Mouse (Mus musculus) liver, embryonic 14.5 days (tissue): ENCODE results near the gene Dync2li1.

Experiments used
- CTCF ChIP-seq: IDR thresholded peaks from 2 replicates; pipeline ENCODE4 v1.5.1; 2016; ENCODE audit warnings: antibody characterized with exemption, low read depth, control low read depth
- EP300 ChIP-seq: IDR thresholded peaks from 2 replicates; pipeline ENCODE4 v1.6.1; 2016; ENCODE audit warnings: antibody characterized with exemption, low read depth

GRCm38 (mm10) chr17:84667848-84668247 is 41.6 kb downstream of the Dync2li1 start:
- TF ChIP-seq EP300 (no peak), CTCF (no peak)
